Mouse (Mus musculus) MEL (cell line): ENCODE measurements around the gene Il16.

ENCODE experiments used
- CHD2 ChIP-seq: IDR thresholded peaks from 2 replicates; pipeline ENCODE4 v1.6.1; 2011; ENCODE audit warnings: low read length, improper control_type of control experiment
- CTCF ChIP-seq, 3 experiments: IDR thresholded peaks in 2 of 3; conservative IDR thresholded peaks in 1 of 3; 2 replicates each; pipeline ENCODE4 v1.5.1; 2011 to 2012; ENCODE audit warnings: low read length in 3 of 3, low read depth in 2 of 3, mild to moderate bottlenecking in 2 of 3, improper control_type of control experiment in 1 of 3, inconsistent platforms in 1 of 3, mixed read lengths in 1 of 3, moderate library complexity in 1 of 3; ENCODE audit not compliant: control insufficient read depth in 1 of 3, insufficient read depth in 1 of 3, poor library complexity in 1 of 3, severe bottlenecking in 1 of 3
- MEF2A ChIP-seq: IDR thresholded peaks from 2 replicates; pipeline ENCODE4 v1.6.1; 2014; ENCODE audit warnings: low read depth, mild to moderate bottlenecking, inconsistent platforms, low read length, improper control_type of control experiment; ENCODE audit not compliant: poor library complexity, insufficient replicate concordance, severe bottlenecking; ENCODE audit errors: extremely low read depth
- POLR2A ChIP-seq, 2 experiments: IDR thresholded peaks; 2 replicates each; pipeline ENCODE4 v1.6.1; 2011 to 2012; ENCODE audit warnings: low read length in 2 of 2, mild to moderate bottlenecking in 2 of 2, control low read depth in 1 of 2, improper control_type of control experiment in 1 of 2, low read depth in 1 of 2, moderate library complexity in 1 of 2; ENCODE audit not compliant: control insufficient read depth in 1 of 2, insufficient read depth in 1 of 2, poor library complexity in 1 of 2
- POLR2AphosphoS5 ChIP-seq: IDR thresholded peaks from 2 replicates; pipeline ENCODE4 v1.6.1; 2012; ENCODE audit warnings: low read depth, borderline replicate concordance, mild to moderate bottlenecking, inconsistent platforms, low read length, moderate library complexity, mixed read lengths
- RAD21 ChIP-seq: IDR thresholded peaks from 2 replicates; pipeline ENCODE4 v1.6.1; 2011; ENCODE audit warnings: mild to moderate bottlenecking, low read depth, low read length, improper control_type of control experiment
- ZC3H11A ChIP-seq: IDR thresholded peaks from 2 replicates; pipeline ENCODE4 v1.6.1; 2012; ENCODE audit warnings: low read depth, mild to moderate bottlenecking, inconsistent platforms, low read length, improper control_type of control experiment
- ZKSCAN1 ChIP-seq: IDR thresholded peaks from 2 replicates; pipeline ENCODE4 v1.6.1; 2012; ENCODE audit warnings: low read depth, mild to moderate bottlenecking, inconsistent platforms, low read length, improper control_type of control experiment, moderate library complexity

- TF ChIP-seq CTCF (IDR thresholded peaks at IDR 0.05 in 2 of 3, conservative IDR thresholded peaks at IDR 0.05 in 1 of 3; ENCODE audit: control insufficient read depth in 1 of 3, insufficient read depth in 1 of 3, low read depth in 2 of 3, low read length in 3 of 3, poor library complexity in 1 of 3, severe bottlenecking in 1 of 3) (no peak), RAD21 (no peak), POLR2A (IDR thresholded peaks at IDR 0.05; ENCODE audit: control insufficient read depth in 1 of 2, insufficient read depth in 1 of 2, low read depth in 1 of 2, low read length in 2 of 2, poor library complexity in 1 of 2) (no peak), ZC3H11A (no peak), ZKSCAN1 (no peak), POLR2AphosphoS5 (no peak), MEF2A (no peak), CHD2 (no peak)
Measured at GRCm38 (mm10) chr7:83636425-83636824, 109.1 kb downstream of the Il16 start.
